ENCODE assay signal across 8 mouse cellular contexts in the genomic region with DNA sequence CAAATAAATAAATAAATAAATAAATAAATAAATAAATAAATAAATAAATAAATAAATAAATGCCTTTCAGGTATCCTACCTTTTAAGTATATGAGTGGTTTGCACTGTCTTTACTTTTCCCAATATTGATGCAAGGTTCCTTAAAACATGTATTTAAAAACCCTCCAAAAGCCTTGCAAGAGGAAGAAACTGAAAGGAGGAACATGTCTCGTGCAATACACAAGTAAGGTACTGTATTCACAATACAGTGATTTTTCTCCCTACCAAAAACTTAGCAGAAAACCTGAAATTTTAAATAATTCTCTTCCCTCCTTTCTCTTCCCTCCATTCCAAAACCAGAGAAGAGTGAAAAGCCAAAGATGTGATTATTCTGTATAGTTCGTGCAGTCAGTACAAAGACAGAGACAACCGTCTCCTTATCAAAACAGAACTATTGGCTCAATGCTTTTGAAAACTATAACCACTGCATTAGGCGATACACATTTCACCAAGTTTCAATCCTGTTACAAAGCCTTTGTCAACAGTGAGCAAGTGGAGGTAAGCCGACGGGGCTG. TPM values are rescaled to one million over a fixed set of nuclear protein-coding genes. Genes with fewer than 3 reads are reported as not detected.
A peak's percentile ranks its signal among the peaks of the same experiment; 100 is the strongest.
DNase-seq lines count a peak whose midpoint lies in the region; ATAC-seq and TF ChIP-seq lines count a peak whose summit lies in the region.

No protein-coding gene starts in this region.

- WGBS in liver, adult 2 months, result 4% methylated on average over 6 of the region's 6 CpGs
- WGBS in bone marrow, adult 2 months, result 2% methylated on average over 6 of the region's 6 CpGs
- under 1% methylated on average over 6 of the region's 6 CpGs for WGBS in hindbrain, postnatal 0 days
- 7% methylated on average over 6 of the region's 6 CpGs for WGBS in neural tube, embryonic 12.5 days

- no peaks in the 10 kb centered on the region for H3K4me1 ChIP-seq in liver, adult 2 months (ENCODE audit: control insufficient read depth, insufficient read depth, low read length)
- no peaks in the 10 kb centered on the region; the same call in 1 of the 2 replicates for H3K4me1 ChIP-seq in bone marrow, adult 2 months (ENCODE audit: control insufficient read depth, insufficient read depth, low read length)
- no peaks in the 10 kb centered on the region for H3K4me1 ChIP-seq in hindbrain, postnatal 0 days (ENCODE audit: insufficient read depth, low read length)
- peaks cover 5% of the 10 kb centered on the region; the same call in 1 of the 2 replicates for H3K4me1 ChIP-seq in neural tube, embryonic 12.5 days

- no peaks in the 10 kb centered on the region for H3K27me3 ChIP-seq in liver, adult 2 months (ENCODE audit: control insufficient read depth, insufficient read depth, low read length)
- H3K27me3 ChIP-seq in hindbrain, postnatal 0 days (ENCODE audit: insufficient read depth, low read length), result no peaks in the 10 kb centered on the region
- H3K27me3 ChIP-seq in neural tube, embryonic 12.5 days (replicated peaks), result no peaks in the 10 kb centered on the region

- H3K4me3 ChIP-seq in liver, adult 2 months (ENCODE audit: insufficient read depth, low read depth, low read length), result peak overlapping the region; percentile 80
- peak overlapping the region; percentile 98 for H3K4me3 ChIP-seq in bone marrow, adult 2 months (replicated peaks; ENCODE audit: control insufficient read depth, low read depth, low read length)
- H3K4me3 ChIP-seq in hindbrain, postnatal 0 days (ENCODE audit: low read length), result peak overlapping the region; percentile 88
- H3K4me3 ChIP-seq in neural tube, embryonic 12.5 days, result peak overlapping the region; percentile 90

- H3K9ac ChIP-seq in liver, adult 2 months (ENCODE audit: low read depth, low read length), result peak overlapping the region; percentile 94
- H3K9ac ChIP-seq in hindbrain, postnatal 0 days (replicated peaks; ENCODE audit: low read length), result peak overlapping the region; percentile 86
- peak overlapping the region; percentile 89 for H3K9ac ChIP-seq in neural tube, embryonic 12.5 days

- no peak for TF ChIP-seq CTCF in liver, adult 2 months (IDR thresholded peaks at IDR 0.05; ENCODE audit: low read depth, low read length)
- no peak for TF ChIP-seq CTCF in bone marrow, adult 2 months (IDR thresholded peaks at IDR 0.05; ENCODE audit: control insufficient read depth, insufficient read depth, low read length)
- TF ChIP-seq CTCF in hindbrain, postnatal 0 days (IDR thresholded peaks at IDR 0.05; ENCODE audit: low read depth), result no peak

- TF ChIP-seq POLR2A in liver, adult 2 months (IDR thresholded peaks at IDR 0.05; ENCODE audit: extremely low read depth, insufficient read depth, low read length), result no peak
- no peak for TF ChIP-seq POLR2A in bone marrow, adult 2 months (IDR thresholded peaks at IDR 0.05; ENCODE audit: borderline replicate concordance, control insufficient read depth, low read depth, low read length)

- H3K4me2 ChIP-seq in hindbrain, postnatal 0 days (ENCODE audit: low read depth, low read length), result peak overlapping the region; percentile 55
- H3K4me2 ChIP-seq in neural tube, embryonic 12.5 days (replicated peaks), result peak overlapping the region; percentile 69

- no peaks in the 10 kb centered on the region for H3K9me3 ChIP-seq in hindbrain, postnatal 0 days (ENCODE audit: low read length)
- no peaks in the 10 kb centered on the region for H3K9me3 ChIP-seq in neural tube, embryonic 12.5 days

- H3K79me2 ChIP-seq in liver, adult 2 months (ENCODE audit: control insufficient read depth, insufficient read depth, low read length), result no peaks in the 10 kb centered on the region; the same call in 1 of the 2 replicates

- peak overlapping the region; percentile 27; the same call in 1 of the 2 replicates for H3K27ac ChIP-seq in liver, adult 2 months (replicated peaks; ENCODE audit: insufficient read depth, low read depth, low read length)
- peak overlapping the region; percentile 94 for H3K27ac ChIP-seq in bone marrow, adult 2 months (ENCODE audit: control insufficient read depth, insufficient read depth, low read depth, low read length, poor library complexity)
- H3K27ac ChIP-seq in hindbrain, postnatal 0 days, result peak overlapping the region; percentile 89
- peak overlapping the region; percentile 93 for H3K27ac ChIP-seq in neural tube, embryonic 12.5 days

- DNase-seq in liver, adult 2 months (ENCODE audit: extremely low read depth, low read depth, low spot score), result peak; percentile 47
- DNase-seq in liver, result no peak
- peak; percentile 18 for DNase-seq in hindbrain, postnatal 0 days (ENCODE audit: low spot score)
- no peak for DNase-seq in left cerebral cortex, adult 8-10 months (ENCODE audit: low spot score in 2 of 2)
- no peak for DNase-seq in ovary, postnatal 36 days (ENCODE audit: low spot score)
- DNase-seq in spleen, postnatal 14 days (ENCODE audit: low spot score in 2 of 2), result no peak

- no peaks in the 10 kb centered on the region for H3K36me3 ChIP-seq in liver, adult 2 months (ENCODE audit: control insufficient read depth, insufficient read depth, low read length)
- no peaks in the 10 kb centered on the region for H3K36me3 ChIP-seq in hindbrain, postnatal 0 days (ENCODE audit: insufficient read depth, low read length)
- no peaks in the 10 kb centered on the region for H3K36me3 ChIP-seq in neural tube, embryonic 12.5 days

- no peak for ATAC-seq in hindbrain, postnatal 0 days
- ATAC-seq in neural tube, embryonic 12.5 days (ENCODE audit: low FRiP score, low read depth), result no peak

RNA-seq across cellular contexts. Expression of a gene that starts 1.0 kb away (rescaled TPM):
- 15.8 and 17.1 TPM in 2 replicates for total RNA-seq in liver, adult 2 months (2014; rRNA removed)
- polyA plus RNA-seq in liver, adult 2 months (2012; rRNA removed), result 5.4 and 6.3 TPM in 2 replicates
- 8.0 and 8.4 TPM in 2 replicates for polyA plus RNA-seq in bone marrow, adult 2 months (2011; ENCODE audit: insufficient read depth, insufficient read length, low replicate concordance, missing spikeins)
- total RNA-seq in hindbrain, postnatal 0 days (2014; rRNA removed), result 107 and 126 TPM in 2 replicates
- 28.5 and 33.8 TPM in 2 replicates for polyA plus RNA-seq in hindbrain, postnatal 0 days (2015; fragmentation: Nextera tagmentation; extraction: Ambion mirVana)
- 30.8 and 32.3 TPM in 2 replicates for polyA plus RNA-seq in neural tube, embryonic 12.5 days (2016; fragmentation: Nextera tagmentation; extraction: Ambion mirVana)
- 10 to 100 TPM; 86.6 to 97.3 (median 93.7) TPM for total RNA-seq in left cerebral cortex, adult 8-10 months (2022)

Comparison
In these comparisons a context has a peak if more than half of its experiments do, and no peak if none do; other contexts are left out.
1. DNase-seq: peak in liver, adult 2 months (single experiment) and hindbrain, postnatal 0 days (single experiment); none in liver (single experiment), left cerebral cortex, adult 8-10 months (0 of 2), ovary, postnatal 36 days (single experiment) and spleen, postnatal 14 days (0 of 2).
2. H3K27ac ChIP-seq: peak in every context shown above with its lines; median percentile 94 in bone marrow, adult 2 months; 93 in neural tube, embryonic 12.5 days; 89 in hindbrain, postnatal 0 days; 27 in liver, adult 2 months.
3. Peak in every context shown above with its lines, with median percentiles within 50 percentile points of each other: H3K4me3 ChIP-seq and H3K9ac ChIP-seq.